Mouse (Mus musculus) embryonic facial prominence, embryonic 12.5 days (tissue): ENCODE results near the gene Sost. TPM values are rescaled to one million over a fixed set of nuclear protein-coding genes. Genes with fewer than 3 reads are reported as not detected.
A peak's percentile ranks its signal among the peaks of the same experiment; 100 is the strongest.

Experiments
- ATAC-seq: fragments of 200-750 bp; cut with Nextera tagmentation; 2 replicates; pipeline ENCODE4 v1.8.0; 2017; ENCODE audit not compliant: insufficient number of reproducible peaks, insufficient read depth, low FRiP score, low TSS enrichment
- H3K27ac ChIP-seq: fragments of 300-500 bp; sonication (generic); 2 replicates; pipeline ENCODE4 v1.5.1; 2016; ENCODE audit warnings: mild to moderate bottlenecking
- H3K27me3 ChIP-seq: fragments of 300-500 bp; sonication (generic); 2 replicates; pipeline ENCODE4 v1.6.1; 2016; ENCODE audit warnings: mild to moderate bottlenecking, moderate library complexity
- H3K36me3 ChIP-seq: fragments of 300-500 bp; sonication (generic); 2 replicates; pipeline ENCODE4 v1.6.1; 2016; ENCODE audit warnings: mild to moderate bottlenecking
- H3K4me1 ChIP-seq: fragments of 300-500 bp; sonication (generic); 2 replicates; pipeline ENCODE4 v1.6.1; 2016
- H3K4me2 ChIP-seq: fragments of 300-500 bp; sonication (generic); replicated peaks from 2 replicates; pipeline ENCODE4 v1.6.1; 2016; ENCODE audit warnings: mild to moderate bottlenecking, moderate library complexity
- H3K4me3 ChIP-seq: fragments of 300-500 bp; sonication (generic); 2 replicates; pipeline ENCODE4 v1.5.1; 2016; ENCODE audit warnings: mild to moderate bottlenecking
- H3K9ac ChIP-seq: fragments of 300-500 bp; sonication (generic); 2 replicates; pipeline ENCODE4 v1.6.1; 2016; ENCODE audit warnings: mild to moderate bottlenecking, moderate library complexity
- H3K9me3 ChIP-seq: fragments of 300-500 bp; sonication (generic); 2 replicates; pipeline ENCODE4 v1.6.1; 2016; ENCODE audit warnings: mild to moderate bottlenecking, moderate library complexity
- WGBS: fragments of 180-500 bp; shearing (Covaris S2); methylation state at CpG from one replicate; pipeline ENCODE4 v1.1.7; 2016; 5-methylcytosine and 5-hydroxymethylcytosine counted together
- polyA plus RNA-seq: library from polyadenylated mRNA; unstranded; fragments of >200 nt; fragmentation: Nextera tagmentation; extraction: Ambion mirVana; gene quantifications from 2 replicates; pipeline ENCODE4 v1.2.1, GENCODE M21; 2016

The Sost gene
- 0.10 and 0.14 TPM in 2 replicates for polyA plus RNA-seq

GRCm38 (mm10) chr11:101966965-101967614 lies at the start of gene Sost:
Gene Sost (minus strand): TSS chr11:101967015.
- H3K27me3 ChIP-seq: peaks cover 61% of the 10 kb centered on the region
- no peaks in the 10 kb centered on the region for H3K9me3 ChIP-seq
- peaks cover 23% of the 10 kb centered on the region for H3K4me1 ChIP-seq
- 20% methylated on average over 10 of the region's 10 CpGs for WGBS
- H3K9ac ChIP-seq: no peak within 1 kb of the TSS
- H3K4me2 ChIP-seq: no peak within 1 kb of the TSS
- no peak for ATAC-seq
- no peaks in the 10 kb centered on the region for H3K36me3 ChIP-seq
- no peak within 1 kb of the TSS for H3K27ac ChIP-seq
- no peak within 1 kb of the TSS for H3K4me3 ChIP-seq

- Histone ChIP-seq H3K27me3 (no peaks in the 10 kb centered on the region), H3K4me2 (no peak overlapping the region), H3K27ac (no peak overlapping the region), H3K4me3 (no peak overlapping the region), H3K36me3 (peaks cover 15% of the 10 kb centered on the region; the same call in 1 of the 2 replicates), H3K9me3 (no peaks in the 10 kb centered on the region), H3K9ac (no peak overlapping the region), H3K4me1 (no peaks in the 10 kb centered on the region)
- WGBS: 94% methylated on average over 1 of the region's 1 CpGs
- no peak for ATAC-seq
Measured at GRCm38 (mm10) chr11:102016136-102016535, 49.3 kb upstream of the Sost start.

- Histone ChIP-seq H3K27ac (no peak overlapping the region), H3K4me2 (no peak overlapping the region), H3K4me3 (no peak overlapping the region), H3K4me1 (no peaks in the 10 kb centered on the region), H3K9ac (no peak overlapping the region), H3K9me3 (no peaks in the 10 kb centered on the region), H3K36me3 (peaks cover 20% of the 10 kb centered on the region; the same call in 1 of the 2 replicates), H3K27me3 (no peaks in the 10 kb centered on the region)
- no peak for ATAC-seq
- 60% methylated on average over 6 of the region's 6 CpGs for WGBS
Measured at GRCm38 (mm10) chr11:102015472-102015871, 48.7 kb upstream of the Sost start.

DNA sequence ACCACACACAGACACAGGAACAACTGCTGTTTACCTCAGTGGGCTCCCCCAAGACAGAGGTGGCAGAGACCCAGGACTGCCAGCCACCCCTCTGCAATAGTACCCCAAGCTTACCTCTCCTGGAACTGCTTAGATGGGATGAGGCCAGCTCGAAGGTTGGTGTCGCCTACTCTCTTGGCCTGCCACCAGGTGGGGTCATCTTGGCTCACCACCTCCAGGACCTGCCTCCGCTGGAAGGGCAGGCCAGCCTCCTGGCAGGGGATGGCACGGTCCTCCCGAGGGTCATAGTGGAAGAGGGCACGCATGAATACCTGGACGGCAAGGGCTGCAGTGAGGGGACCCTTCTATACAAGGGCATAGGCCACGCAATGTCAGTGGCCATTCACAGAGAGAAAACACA lies 46.4 kb upstream of the Sost start:
- no peak for ATAC-seq
- no peak overlapping the region for H3K4me2 ChIP-seq
- no peaks in the 10 kb centered on the region for H3K4me1 ChIP-seq
- H3K27ac ChIP-seq: no peak overlapping the region
- no peak overlapping the region for H3K4me3 ChIP-seq
- no peaks in the 10 kb centered on the region for H3K27me3 ChIP-seq
- WGBS: 86% methylated on average over 8 of the region's 8 CpGs
- no peaks in the 10 kb centered on the region for H3K9me3 ChIP-seq
- peaks cover 23% of the 10 kb centered on the region for H3K36me3 ChIP-seq
- no peak overlapping the region for H3K9ac ChIP-seq

- Histone ChIP-seq H3K4me2 (no peak overlapping the region), H3K4me3 (no peak overlapping the region), H3K27ac (no peak overlapping the region), H3K9ac (no peak overlapping the region), H3K9me3 (no peaks in the 10 kb centered on the region), H3K4me1 (no peaks in the 10 kb centered on the region), H3K27me3 (no peaks in the 10 kb centered on the region), H3K36me3 (peaks cover 20% of the 10 kb centered on the region)
- 80% methylated on average over 8 of the region's 8 CpGs for WGBS
- no peak for ATAC-seq
Measured at GRCm38 (mm10) chr11:102011510-102011909, 44.7 kb upstream of the Sost start.

DNA sequence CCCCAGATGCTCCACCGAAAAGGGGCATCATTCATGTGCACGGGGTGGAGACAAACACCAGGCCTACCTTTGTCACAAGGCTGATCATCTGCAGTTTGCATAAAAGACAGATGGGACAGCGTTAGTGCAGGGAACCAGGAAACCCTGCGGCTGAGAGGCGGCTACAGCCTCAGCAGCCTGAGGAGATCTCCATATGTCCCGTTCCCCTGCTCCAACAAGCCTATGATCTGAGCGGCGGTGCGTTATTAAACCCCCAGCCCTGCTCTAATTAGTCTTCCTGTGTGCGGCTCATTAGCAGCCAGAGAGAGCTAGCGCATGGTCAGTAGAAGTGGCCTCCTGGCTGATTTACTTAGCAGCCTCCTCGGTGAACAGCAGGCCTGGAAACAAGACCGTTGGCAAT lies 43.3 kb upstream of the Sost start:
- no peak overlapping the region for H3K9ac ChIP-seq
- H3K4me2 ChIP-seq: no peak overlapping the region

DNA sequence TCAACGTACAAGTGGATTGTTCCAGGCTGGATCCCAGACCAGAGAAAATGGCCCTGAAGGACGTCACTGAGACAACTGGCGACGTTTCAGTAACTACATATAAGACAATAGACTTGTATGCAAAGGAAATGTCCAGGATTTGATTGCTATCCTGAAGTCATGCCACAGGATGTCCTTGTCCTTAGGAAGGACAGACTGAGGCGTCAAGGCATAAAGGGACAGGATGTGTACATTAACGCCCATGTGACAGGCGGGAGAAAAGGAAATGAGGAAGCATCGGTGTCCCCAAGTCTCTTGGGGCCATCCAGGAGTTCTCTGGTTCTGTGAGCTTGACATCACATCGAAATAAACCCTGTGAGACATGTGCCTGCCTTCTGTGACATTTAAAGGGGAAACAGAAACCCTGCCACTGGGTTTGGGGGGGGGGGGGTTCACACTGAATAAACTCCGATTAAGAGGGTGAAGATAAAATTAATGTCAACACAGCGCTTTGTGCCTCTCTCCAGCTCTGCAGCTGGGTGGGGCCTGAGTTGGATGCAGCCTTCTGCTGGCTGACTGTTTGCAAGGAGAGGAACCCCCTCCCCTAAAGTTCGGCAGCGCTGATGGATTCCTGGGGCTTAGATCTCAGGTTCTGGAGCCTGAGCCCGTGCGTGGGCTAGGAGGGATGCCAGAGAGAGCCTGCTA lies 42.3 kb upstream of the Sost start:
- H3K9ac ChIP-seq: no peak overlapping the region
- no peak overlapping the region for H3K27ac ChIP-seq
- WGBS: 81% methylated on average over 15 of the region's 15 CpGs
- no peak overlapping the region for H3K4me3 ChIP-seq
- no peaks in the 10 kb centered on the region for H3K9me3 ChIP-seq
- H3K4me2 ChIP-seq: no peak overlapping the region
- no peak for ATAC-seq
- peaks cover 26% of the 10 kb centered on the region for H3K36me3 ChIP-seq
- no peaks in the 10 kb centered on the region for H3K27me3 ChIP-seq
- no peaks in the 10 kb centered on the region for H3K4me1 ChIP-seq

More for the DNA sequence above, 43.3 kb upstream of the Sost start:
- Histone ChIP-seq H3K4me3 (no peak overlapping the region), H3K36me3 (peaks cover 19% of the 10 kb centered on the region), H3K9me3 (no peaks in the 10 kb centered on the region), H3K4me1 (no peaks in the 10 kb centered on the region), H3K27me3 (no peaks in the 10 kb centered on the region), H3K27ac (0 out of 2 replicates have a peak overlapping the region, but pooled peaks have one; percentile 14)
- ATAC-seq: no peak; the same call in 1 of the 2 replicates
- WGBS: 69% methylated on average over 13 of the region's 13 CpGs

DNA sequence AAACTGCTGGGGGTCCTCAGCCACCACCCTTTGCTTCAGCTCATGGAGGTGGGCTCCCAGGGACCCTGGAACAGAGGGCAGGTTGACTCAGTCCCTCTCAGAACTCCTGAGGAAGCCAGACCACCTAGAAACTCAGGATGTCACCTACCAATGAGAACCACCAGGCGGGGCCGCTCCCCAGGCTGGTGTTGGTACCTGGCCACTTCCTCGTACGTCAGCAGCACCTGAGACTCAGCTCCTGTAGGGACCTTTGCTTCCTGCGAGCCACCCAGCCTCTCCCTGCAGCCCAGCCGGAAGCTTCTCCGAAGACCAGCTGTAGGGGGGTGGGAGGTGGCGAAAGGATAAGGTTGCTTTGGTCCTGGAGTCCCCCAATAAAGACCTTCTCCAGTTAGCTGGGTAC lies 41.6 kb upstream of the Sost start:
- H3K27ac ChIP-seq: no peak overlapping the region
- no peak overlapping the region for H3K4me3 ChIP-seq
- no peak for ATAC-seq
- no peaks in the 10 kb centered on the region for H3K4me1 ChIP-seq
- H3K9me3 ChIP-seq: no peaks in the 10 kb centered on the region
- H3K27me3 ChIP-seq: no peaks in the 10 kb centered on the region
- H3K9ac ChIP-seq: no peak overlapping the region
- no peak overlapping the region for H3K4me2 ChIP-seq
- H3K36me3 ChIP-seq: peaks cover 26% of the 10 kb centered on the region
- WGBS: 88% methylated on average over 8 of the region's 8 CpGs

DNA sequence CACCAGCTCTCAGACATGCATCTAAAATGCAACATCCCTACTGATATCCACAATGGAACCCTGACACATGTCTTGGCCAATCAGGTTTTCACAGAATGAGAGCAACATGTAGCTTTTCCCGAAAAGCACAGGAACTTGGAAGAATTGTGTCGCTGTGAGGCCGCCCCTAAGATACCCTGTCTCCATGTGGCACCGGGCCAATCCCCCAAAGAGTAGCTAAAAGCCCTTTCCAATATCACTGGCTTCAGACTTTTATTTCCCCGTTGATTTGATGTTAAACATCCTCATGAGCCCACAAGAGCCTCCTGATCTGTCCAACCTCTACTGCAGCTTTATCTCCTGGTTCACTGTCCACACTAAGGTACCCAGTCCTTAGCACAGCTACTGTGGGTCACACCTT lies 39.9 kb upstream of the Sost start:
- ATAC-seq: no peak
- Histone ChIP-seq H3K27ac (no peak overlapping the region), H3K9me3 (no peaks in the 10 kb centered on the region), H3K4me3 (no peak overlapping the region), H3K9ac (no peak overlapping the region), H3K4me2 (no peak overlapping the region), H3K27me3 (no peaks in the 10 kb centered on the region), H3K36me3 (peaks cover 26% of the 10 kb centered on the region), H3K4me1 (no peaks in the 10 kb centered on the region)
- 85% methylated on average over 5 of the region's 5 CpGs for WGBS

DNA sequence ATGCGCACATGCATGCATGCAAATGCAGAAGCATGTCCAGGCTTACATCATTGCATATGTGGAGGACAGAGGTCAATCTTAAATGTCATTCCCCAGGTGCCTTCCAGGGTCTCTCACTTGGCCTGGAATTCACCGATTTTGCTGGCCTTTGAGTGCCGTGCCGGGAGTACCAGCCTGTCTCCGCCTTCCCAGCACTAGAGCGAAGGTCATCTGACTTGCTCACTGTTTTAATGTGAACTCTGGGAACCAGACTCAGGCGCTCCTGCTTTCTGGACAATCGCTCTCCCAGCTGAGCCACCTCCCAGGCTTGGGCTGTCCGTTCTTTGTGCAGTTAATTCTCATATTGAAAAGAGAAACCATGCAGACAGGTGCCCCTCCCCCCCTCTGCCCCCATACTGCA lies 39.5 kb upstream of the Sost start:
- no peak for ATAC-seq
- Histone ChIP-seq H3K27me3 (no peaks in the 10 kb centered on the region), H3K9me3 (no peaks in the 10 kb centered on the region), H3K4me1 (no peaks in the 10 kb centered on the region), H3K4me3 (no peak overlapping the region), H3K36me3 (peaks cover 29% of the 10 kb centered on the region), H3K9ac (no peak overlapping the region), H3K27ac (no peak overlapping the region), H3K4me2 (no peak overlapping the region)
- WGBS: 73% methylated on average over 9 of the region's 9 CpGs

- WGBS: 88% methylated on average over 8 of the region's 8 CpGs
- H3K9me3 ChIP-seq: no peaks in the 10 kb centered on the region
Measured at GRCm38 (mm10) chr11:102004251-102004650, 37.4 kb upstream of the Sost start.

GRCm38 (mm10) chr11:101999466-101999865 lies 32.7 kb upstream of the Sost start:
- no peak overlapping the region for H3K4me2 ChIP-seq
- H3K27ac ChIP-seq: no peak overlapping the region
- WGBS: 56% methylated on average over 4 of the region's 4 CpGs

More at GRCm38 (mm10) chr11:102004251-102004650, 37.4 kb upstream of the Sost start:
- Histone ChIP-seq H3K27ac (no peak overlapping the region), H3K4me1 (no peaks in the 10 kb centered on the region), H3K4me3 (no peak overlapping the region), H3K9ac (no peak overlapping the region), H3K36me3 (peaks cover 27% of the 10 kb centered on the region), H3K4me2 (no peak overlapping the region), H3K27me3 (no peaks in the 10 kb centered on the region)
- ATAC-seq: no peak

More at GRCm38 (mm10) chr11:101999466-101999865, 32.7 kb upstream of the Sost start:
- no peak for ATAC-seq
- no peaks in the 10 kb centered on the region for H3K27me3 ChIP-seq
- H3K4me1 ChIP-seq: no peaks in the 10 kb centered on the region
- H3K4me3 ChIP-seq: no peak overlapping the region
- no peak overlapping the region for H3K9ac ChIP-seq
- 0 out of 2 replicates have a peak, but pooled peaks cover 9% of the 10 kb centered on the region for H3K36me3 ChIP-seq
- H3K9me3 ChIP-seq: no peaks in the 10 kb centered on the region
